Mouse (Mus musculus): ENCODE measurements around the gene Mcts2. TPM values are rescaled to one million over a fixed set of nuclear protein-coding genes. Genes with fewer than 3 reads are reported as not detected.
A peak's percentile ranks its signal among the peaks of the same experiment; 100 is the strongest.

Gene Mcts2
- total RNA-seq, 2 experiments from 2014 or later = 17.9 to 20.4 TPM

GRCm38 (mm10) chr2:152717652-152718051 lies 30.8 kb downstream of the Mcts2 start:
- intact Hi-C loops (cut with DNase I) = no loop called here
- no peak for DNase-seq (ENCODE audit: low spot score in 2 of 2)

DNA sequence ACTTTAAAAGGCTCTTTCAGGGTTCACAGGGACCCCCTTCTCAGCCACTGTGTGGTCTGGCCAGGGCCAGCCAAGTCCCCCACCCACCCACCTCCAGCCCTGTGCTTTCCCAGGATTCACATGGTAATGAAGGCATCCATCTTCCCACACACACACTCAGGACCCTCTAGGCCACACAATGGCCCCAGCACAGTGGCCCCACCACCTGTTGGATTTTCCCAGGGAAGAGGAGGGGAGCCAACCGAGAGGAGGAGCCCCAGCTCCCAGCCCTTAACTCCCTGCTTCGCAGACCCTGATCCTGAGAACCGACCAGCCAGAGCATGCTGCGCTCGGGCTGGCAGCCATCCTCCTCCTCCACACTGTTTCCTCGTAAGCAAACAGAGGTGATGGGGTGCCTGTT lies 31.2 kb downstream of the Mcts2 start:
- DNase-seq (ENCODE audit: low spot score in 2 of 2) = no peak
- intact Hi-C loops (cut with DNase I) = no loop called here

GRCm38 (mm10) chr2:152723651-152724331 lies 37.0 kb downstream of the Mcts2 start:
- DNase-seq (ENCODE audit: low spot score in 2 of 2) = no peak
- intact Hi-C loops (cut with DNase I) = no loop called here

- DNase-seq (ENCODE audit: low spot score in 2 of 2) = no peak
- intact Hi-C loops (cut with DNase I) = no loop called here
Measured at GRCm38 (mm10) chr2:152724332-152724723, 37.5 kb downstream of the Mcts2 start.

DNA sequence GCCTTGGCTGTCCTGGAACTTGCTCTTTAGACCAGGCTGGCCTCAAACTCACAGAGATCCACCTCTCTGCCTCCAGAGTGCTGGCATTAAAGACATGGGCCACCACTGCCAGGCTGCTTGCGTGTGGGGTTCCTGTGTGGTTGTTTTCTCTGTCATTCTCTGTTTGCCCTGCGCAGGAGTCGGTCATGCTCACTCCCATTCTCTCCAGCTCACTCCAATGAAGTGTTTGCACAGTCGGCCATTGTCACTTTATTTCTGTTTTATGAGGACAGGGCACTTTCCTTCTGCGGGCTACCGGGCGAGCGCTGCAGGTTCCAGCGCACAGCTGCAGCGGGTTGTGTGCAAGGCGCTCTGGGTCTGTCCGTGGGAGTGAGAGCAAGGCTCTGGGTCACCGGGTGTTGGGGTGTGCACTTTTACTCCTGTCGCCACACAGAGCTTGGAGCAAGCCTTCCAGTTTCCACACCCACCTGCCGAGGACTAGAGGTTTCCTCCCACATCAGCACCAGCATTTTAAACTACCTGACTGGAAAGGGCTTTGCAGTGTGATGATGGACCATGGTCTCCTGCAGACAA lies 38.4 kb downstream of the Mcts2 start:
- no peak for DNase-seq (ENCODE audit: low spot score in 2 of 2)
- intact Hi-C loops (cut with DNase I) = no loop called here

- intact Hi-C loops (cut with DNase I) = no loop called here
Measured at GRCm38 (mm10) chr2:152726213-152726612, 39.4 kb downstream of the Mcts2 start.

DNA sequence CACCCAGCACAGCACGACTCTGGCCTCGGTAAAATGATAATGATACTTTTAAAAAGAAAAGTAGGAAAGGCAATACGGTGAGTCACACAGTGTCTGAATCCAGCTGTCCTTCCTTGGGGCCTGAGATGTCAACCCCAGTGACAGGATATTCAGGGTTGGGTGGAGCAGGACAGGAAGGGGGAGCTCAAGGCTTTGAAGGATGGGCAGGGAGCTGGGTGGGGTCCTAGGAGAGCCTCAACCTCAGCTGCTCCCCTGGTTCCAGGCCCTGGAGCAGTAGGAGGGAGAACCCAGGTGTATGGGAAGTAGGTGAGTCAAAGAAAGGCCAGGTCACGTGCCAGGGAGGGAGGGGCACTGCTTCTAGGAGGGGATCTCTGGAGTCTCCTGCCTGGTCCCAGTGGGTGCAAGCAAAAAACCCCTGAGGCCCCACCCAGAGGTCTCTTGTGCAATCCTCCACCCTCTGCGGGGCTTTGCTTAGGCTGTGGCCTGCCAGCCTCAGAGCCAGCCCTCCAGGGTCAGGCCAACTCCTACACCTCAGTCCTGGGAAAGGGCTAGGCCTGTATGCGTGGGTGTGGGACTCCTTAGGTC lies 40.0 kb downstream of the Mcts2 start:
- intact Hi-C loops (cut with DNase I) = no loop called here
- DNase-seq (ENCODE audit: low spot score in 2 of 2) = no peak

More at GRCm38 (mm10) chr2:152726213-152726612, 39.4 kb downstream of the Mcts2 start:
- DNase-seq (ENCODE audit: low spot score in 2 of 2) = no peak

DNA sequence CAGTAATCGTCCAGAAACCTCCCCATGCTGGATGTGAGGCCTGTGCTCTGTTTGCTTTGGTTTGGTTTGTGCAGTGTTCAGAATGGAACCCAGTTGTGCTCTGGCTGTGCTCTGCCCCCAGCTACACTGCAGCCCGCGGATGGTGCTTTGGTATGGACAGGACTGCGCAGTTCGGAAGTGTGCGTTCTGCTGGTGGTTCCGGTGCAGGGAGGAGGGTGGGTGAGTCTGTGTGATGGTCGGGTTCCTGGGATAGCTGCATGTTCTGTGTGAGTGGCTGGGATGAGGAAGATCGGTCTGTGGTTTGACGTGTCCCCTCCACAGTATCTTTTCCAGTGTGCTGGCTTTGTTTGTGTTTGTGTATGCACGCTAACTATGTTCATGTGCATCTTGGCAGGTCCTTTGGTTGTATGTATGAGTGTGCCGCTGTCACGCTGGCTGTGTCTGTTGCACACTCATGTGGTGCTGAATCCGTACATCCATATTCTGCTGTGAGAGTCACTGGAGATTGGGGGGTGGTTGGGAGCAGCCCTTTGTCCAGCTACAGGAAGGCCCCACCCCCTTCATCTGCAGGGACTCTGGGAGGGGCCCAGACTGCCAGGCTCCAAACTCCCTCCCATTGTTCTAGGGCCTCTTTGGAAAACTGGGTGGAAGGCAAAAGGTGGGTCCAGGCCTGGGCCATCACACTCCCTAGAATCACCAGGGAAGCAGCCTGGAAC lies 41.1 kb downstream of the Mcts2 start:
- intact Hi-C loops (cut with DNase I) = no loop called here
- no peak for DNase-seq (ENCODE audit: low spot score in 2 of 2)

DNA sequence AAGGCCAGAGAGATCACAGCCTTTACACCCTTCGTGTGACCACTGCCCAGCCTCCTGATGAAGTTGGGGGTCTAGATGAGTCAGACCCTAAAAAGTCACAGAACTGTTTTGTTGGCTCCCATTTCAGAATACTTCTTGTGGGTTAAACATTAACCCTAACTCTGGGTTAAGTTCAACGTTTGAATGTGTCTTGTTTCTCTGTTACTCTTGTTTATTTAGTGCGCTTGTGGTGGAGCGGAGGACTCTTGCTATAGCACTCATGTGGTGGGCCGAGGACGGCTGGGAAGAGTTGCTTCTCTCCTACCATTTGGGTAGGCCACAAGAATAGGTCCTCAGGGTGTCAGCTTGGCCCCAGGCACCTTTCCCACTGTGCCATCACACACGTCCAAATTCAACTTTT lies 41.8 kb downstream of the Mcts2 start:
- intact Hi-C loops (cut with DNase I) = no loop called here
- DNase-seq (ENCODE audit: low spot score in 2 of 2) = no peak

GRCm38 (mm10) chr2:152729013-152729635 lies 42.3 kb downstream of the Mcts2 start:
- intact Hi-C loops (cut with DNase I) = no loop called here
- DNase-seq (ENCODE audit: low spot score in 2 of 2) = no peak

DNA sequence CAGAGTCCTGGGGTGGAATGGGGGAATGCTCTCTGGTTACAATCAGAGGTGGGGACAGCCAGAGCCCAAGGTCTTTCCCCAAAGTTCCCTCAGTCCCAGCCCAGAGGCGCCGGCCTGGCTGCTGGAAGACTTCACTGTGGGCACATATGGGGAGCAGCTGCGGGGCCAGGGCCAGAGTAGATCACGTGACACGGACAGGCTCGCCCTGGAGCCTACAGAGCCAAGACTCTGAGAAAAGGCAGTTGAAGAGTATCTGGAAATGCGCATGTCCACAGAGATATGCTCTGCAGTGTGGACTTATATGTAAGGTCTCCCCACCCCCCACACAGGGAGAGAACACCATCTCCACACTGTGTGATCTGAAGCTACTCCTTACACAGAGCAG lies 42.8 kb downstream of the Mcts2 start:
- intact Hi-C loops (cut with DNase I) = no loop called here
- no peak for DNase-seq (ENCODE audit: low spot score in 2 of 2)

DNA sequence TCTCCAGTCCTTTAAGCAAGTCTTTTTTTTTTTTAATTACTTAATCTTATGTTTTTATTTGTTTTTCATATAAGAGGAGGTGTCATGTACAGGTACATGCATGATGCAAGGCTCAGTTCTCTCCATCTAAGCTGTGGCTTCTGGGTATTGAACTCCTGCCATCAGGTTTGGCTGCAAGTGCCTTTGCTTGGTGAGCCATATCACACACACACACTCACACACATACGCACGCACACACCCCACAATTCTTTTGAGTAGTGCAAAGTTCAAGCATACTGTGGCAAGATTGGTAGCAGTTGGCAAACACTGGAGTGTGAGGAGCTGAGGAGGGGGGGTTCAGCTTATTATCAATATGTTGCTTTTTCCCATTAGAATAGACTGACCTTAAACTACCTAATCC lies 46.4 kb downstream of the Mcts2 start:
- no peak for DNase-seq (ENCODE audit: low spot score in 2 of 2)
- intact Hi-C loops (cut with DNase I) = no loop called here

- intact Hi-C loops (cut with DNase I) = no loop called here
Measured at GRCm38 (mm10) chr2:152734501-152734900, 47.7 kb downstream of the Mcts2 start.

DNA sequence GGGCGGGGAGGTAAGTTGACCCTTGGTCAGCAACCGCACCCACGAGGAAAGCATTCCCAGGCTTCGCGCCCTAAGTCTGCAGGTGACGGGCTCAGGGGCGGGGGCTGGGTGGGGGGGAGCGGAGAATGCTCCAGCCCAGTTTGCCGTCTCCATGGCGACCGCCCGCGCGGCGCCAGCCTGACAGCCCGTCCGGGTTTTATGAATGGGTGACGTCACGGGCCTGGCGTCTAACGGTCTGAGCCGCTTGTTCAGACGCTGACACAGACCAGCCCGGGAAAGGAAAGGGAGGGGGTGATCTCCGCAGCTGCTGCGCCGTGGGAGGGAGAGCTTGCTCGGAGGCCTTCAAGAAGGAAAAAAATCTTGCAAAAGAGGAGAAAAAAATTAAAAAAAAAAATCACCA lies 48.1 kb downstream of the Mcts2 start:
- intact Hi-C loops (cut with DNase I) = no loop called here
- DNase-seq (ENCODE audit: low spot score in 2 of 2) = peak; percentile 93 to 97

More at GRCm38 (mm10) chr2:152734501-152734900, 47.7 kb downstream of the Mcts2 start:
- DNase-seq (ENCODE audit: low spot score in 2 of 2) = no peak

GRCm38 (mm10) chr2:152736090-152736601 lies 49.3 kb downstream of the Mcts2 start, which contains the start of gene Id1:
Gene Id1, plus strand, starts transcription at chr2:152736251.
- intact Hi-C loops (cut with DNase I) = no loop called here
- peak; percentile 70 to 73 for DNase-seq (ENCODE audit: low spot score in 2 of 2)

- DNase-seq (ENCODE audit: low spot score in 2 of 2) = no peak
- intact Hi-C loops (cut with DNase I) = no loop called here
Measured at GRCm38 (mm10) chr2:152736748-152737147, 49.9 kb downstream of the Mcts2 start.
